Mouse (Mus musculus): ENCODE results near the gene Cdk17.
A peak's percentile ranks its signal among the peaks of the same experiment; 100 is the strongest.

The Cdk17 gene

GRCm38 (mm10) chr10:93289404-93289803 lies 128.7 kb downstream of the Cdk17 start:
- no peak for DNase-seq (ENCODE audit: low spot score)

- peak; percentile 67 for DNase-seq (ENCODE audit: low spot score)
Measured at GRCm38 (mm10) chr10:93291352-93291751, 130.7 kb downstream of the Cdk17 start.

- peak; percentile 90 for DNase-seq (ENCODE audit: low spot score)
Measured at GRCm38 (mm10) chr10:93291843-93292242, 131.2 kb downstream of the Cdk17 start.

GRCm38 (mm10) chr10:93293621-93294020 lies 132.9 kb downstream of the Cdk17 start:
- peak; percentile 53 for DNase-seq (ENCODE audit: low spot score)

GRCm38 (mm10) chr10:93294547-93295219 lies 134.0 kb downstream of the Cdk17 start:
- DNase-seq (ENCODE audit: low spot score) = no peak

GRCm38 (mm10) chr10:93297774-93298173 lies 137.1 kb downstream of the Cdk17 start:
- DNase-seq (ENCODE audit: low spot score) = peak; percentile 76

GRCm38 (mm10) chr10:93298208-93298607 lies 137.5 kb downstream of the Cdk17 start:
- no peak for DNase-seq (ENCODE audit: low spot score)

GRCm38 (mm10) chr10:93301831-93302230 lies 141.2 kb downstream of the Cdk17 start:
- peak; percentile 57 for DNase-seq (ENCODE audit: low spot score)

- DNase-seq (ENCODE audit: low spot score) = no peak
Measured at GRCm38 (mm10) chr10:93303231-93303630, 142.6 kb downstream of the Cdk17 start.

- no peak for DNase-seq (ENCODE audit: low spot score)
Measured at GRCm38 (mm10) chr10:93305946-93306345, 145.3 kb downstream of the Cdk17 start.

GRCm38 (mm10) chr10:93306367-93306766 lies 145.7 kb downstream of the Cdk17 start:
- DNase-seq (ENCODE audit: low spot score) = no peak

- DNase-seq (ENCODE audit: low spot score) = peak; percentile 67
Measured at GRCm38 (mm10) chr10:93309131-93309933, 148.7 kb downstream of the Cdk17 start.

GRCm38 (mm10) chr10:93309934-93310621 lies 149.4 kb downstream of the Cdk17 start:
- DNase-seq (ENCODE audit: low spot score) = peak; percentile 21

GRCm38 (mm10) chr10:93310721-93311411 lies 150.2 kb downstream of the Cdk17 start, which contains the start of gene Elk3:
Gene Elk3 (minus strand): TSS chr10:93311135.
- DNase-seq (ENCODE audit: low spot score) = peak; percentile 70

GRCm38 (mm10) chr10:93311576-93311975 lies 150.9 kb downstream of the Cdk17 start:
- no peak for DNase-seq (ENCODE audit: low spot score)
